In genomic region chr7:44446070-44446855, GRCm38 (mm10) we compare ENCODE assay signal across 14 mouse cellular contexts. TPM values are rescaled to one million over a fixed set of nuclear protein-coding genes. Genes with fewer than 3 reads are reported as not detected.
DNase-seq lines count a peak whose midpoint lies in the region; ATAC-seq and TF ChIP-seq lines count a peak whose summit lies in the region.
"Had no signal": no experiment of that assay in that cellular context is flagged by ENCODE, and none has a peak within 500 bp of the region (broad histone marks: within the 10 kb centered on the region; RNA-seq: fewer than 3 reads in every experiment).

No protein-coding gene starts in this region.

- peak overlapping the region; percentile 22 for H3K9ac ChIP-seq in midbrain, embryonic 15.5 days
- H3K9ac ChIP-seq: embryonic facial prominence, embryonic 15.5 days; limb, embryonic 12.5 days had no signal

- WGBS in midbrain, embryonic 15.5 days: 44% methylated on average over 12 of the region's 12 CpGs
- 40% methylated on average over 12 of the region's 12 CpGs for WGBS in lung, adult 2 months

- H3K4me3 ChIP-seq in midbrain, embryonic 15.5 days: peak overlapping the region; percentile 87
- no peak overlapping the region for H3K4me3 ChIP-seq in lung, adult 2 months (replicated peaks; ENCODE audit: extremely low read depth, low read depth, low read length)
- H3K4me3 ChIP-seq: embryonic facial prominence, embryonic 15.5 days; limb, embryonic 12.5 days had no signal

- peak overlapping the region; percentile 48; the same call in 1 of the 2 replicates for H3K27ac ChIP-seq in midbrain, embryonic 15.5 days
- H3K27ac ChIP-seq: embryonic facial prominence, embryonic 15.5 days; limb, embryonic 12.5 days had no signal

- 0 out of 2 replicates have a peak, but pooled peaks have one; percentile 5 for ATAC-seq in frontal cortex, adult (ENCODE audit: low TSS enrichment)
- ATAC-seq in midbrain, embryonic 15.5 days (replicated peaks): no peak
- ATAC-seq: Patski had no signal

- no peak for TF ChIP-seq POLR2A in lung, adult 2 months (IDR thresholded peaks at IDR 0.05; ENCODE audit: borderline replicate concordance, extremely low read depth, low read depth, low read length)

- no peaks in the 10 kb centered on the region for H3K27me3 ChIP-seq in midbrain, embryonic 15.5 days (replicated peaks)

- H3K4me2 ChIP-seq in midbrain, embryonic 15.5 days: peak overlapping the region; percentile 88
- H3K4me2 ChIP-seq: embryonic facial prominence, embryonic 15.5 days; limb, embryonic 12.5 days had no signal

- peaks cover 69% of the 10 kb centered on the region for H3K4me1 ChIP-seq in midbrain, embryonic 15.5 days
- no peaks in the 10 kb centered on the region for H3K4me1 ChIP-seq in lung, adult 2 months (ENCODE audit: control insufficient read depth, insufficient read depth, low read length)

- H3K9me3 ChIP-seq in midbrain, embryonic 15.5 days: no peaks in the 10 kb centered on the region
- H3K9me3 ChIP-seq: embryonic facial prominence, embryonic 15.5 days; limb, embryonic 12.5 days had no signal

- peaks cover 21% of the 10 kb centered on the region for H3K36me3 ChIP-seq in midbrain, embryonic 15.5 days (replicated peaks)
- H3K36me3 ChIP-seq: embryonic facial prominence, embryonic 15.5 days; limb, embryonic 12.5 days had no signal

- no peak for TF ChIP-seq CTCF in lung, adult 2 months (IDR thresholded peaks at IDR 0.05; ENCODE audit: insufficient read depth, low read length)

- no peak for DNase-seq in frontal cortex, postnatal 14 days (ENCODE audit: low spot score in 2 of 2)
- peak; percentile 23 for DNase-seq in layer of hippocampus, adult 11-12 months (ENCODE audit: low spot score)
- DNase-seq in layer of hippocampus, postnatal 14 days (ENCODE audit: low spot score in 2 of 2): no peak
- DNase-seq in cerebellum, postnatal 25 days: peak; percentile 80 to 89
- DNase-seq in lung, adult 2 months: no peak
- no peak for DNase-seq in right cerebral cortex, postnatal 14 days
- DNase-seq: B cell, adult 2 months; gastrocnemius, postnatal 25 days; kidney, postnatal 36 days had no signal

RNA-seq across cellular contexts. Expression of gene Lrrc4b, which starts 17.4 kb away (rescaled TPM):
- total RNA-seq in layer of hippocampus, postnatal 14 days (2021): 100 to 1,000 TPM; 299 to 301 TPM
- polyA plus RNA-seq in midbrain, embryonic 15.5 days (2015; fragmentation: Nextera tagmentation; extraction: Ambion mirVana): 16.7 and 18.1 TPM in 2 replicates
- 4.5 and 4.9 TPM in 2 replicates for polyA plus RNA-seq in lung, adult 2 months (2012; rRNA removed)

RNA-seq across cellular contexts. Expression of gene Aspdh, which starts 18.9 kb away (rescaled TPM):
- 10 to 100 TPM; 15.0 to 15.4 TPM for total RNA-seq in layer of hippocampus, postnatal 14 days (2021)
- 5.8 and 6.0 TPM in 2 replicates for polyA plus RNA-seq in midbrain, embryonic 15.5 days (2015; fragmentation: Nextera tagmentation; extraction: Ambion mirVana)
- 0.24 and 0.50 TPM in 2 replicates for polyA plus RNA-seq in lung, adult 2 months (2012; rRNA removed)
- total RNA-seq: gastrocnemius, postnatal 25 days had no signal
- polyA plus RNA-seq: Patski had no signal

RNA-seq across cellular contexts. Expression of gene Josd2, which starts 21.5 kb away (rescaled TPM):
- total RNA-seq in layer of hippocampus, postnatal 14 days (2021): 10 to 100 TPM; 60.7 to 64.3 TPM
- polyA plus RNA-seq in midbrain, embryonic 15.5 days (2015; fragmentation: Nextera tagmentation; extraction: Ambion mirVana): 38.8 and 42.2 TPM in 2 replicates
- polyA plus RNA-seq in lung, adult 2 months (2012; rRNA removed): 164 and 175 TPM in 2 replicates

RNA-seq across cellular contexts. Expression of gene Emc10, which starts 50.1 kb away (rescaled TPM):
- 100 to 1,000 TPM; 163 to 173 TPM for total RNA-seq in layer of hippocampus, postnatal 14 days (2021)
- 145 and 162 TPM in 2 replicates for polyA plus RNA-seq in midbrain, embryonic 15.5 days (2015; fragmentation: Nextera tagmentation; extraction: Ambion mirVana)
- polyA plus RNA-seq in lung, adult 2 months (2012; rRNA removed): 250 and 268 TPM in 2 replicates

RNA-seq across cellular contexts. Expression of gene Fam71e1, which starts 50.1 kb away (rescaled TPM):
- 10 to 100 TPM; 29.8 to 48.4 TPM for total RNA-seq in layer of hippocampus, postnatal 14 days (2021)
- 30.1 and 36.6 TPM in 2 replicates for polyA plus RNA-seq in midbrain, embryonic 15.5 days (2015; fragmentation: Nextera tagmentation; extraction: Ambion mirVana)
- 9.5 and 10.3 TPM in 2 replicates for polyA plus RNA-seq in lung, adult 2 months (2012; rRNA removed)

Comparison
In these comparisons a context has a peak if more than half of its experiments do, and no peak if none do; other contexts are left out.
1. DNase-seq: peak in layer of hippocampus, adult 11-12 months (single experiment) and cerebellum, postnatal 25 days (2 of 2); none in frontal cortex, postnatal 14 days (0 of 2), layer of hippocampus, postnatal 14 days (0 of 2), lung, adult 2 months (single experiment) and right cerebral cortex, postnatal 14 days (single experiment).